Mouse (Mus musculus) spleen, adult 2 months (tissue): ENCODE measurements around the gene Cyb561. TPM values are rescaled to one million over a fixed set of nuclear protein-coding genes. Genes with fewer than 3 reads are reported as not detected.
A peak's percentile ranks its signal among the peaks of the same experiment; 100 is the strongest.

Source experiments
- DNase-seq, 2 experiments: peaks; one replicate each; pipeline versions ENCODE4 v3.0.0 to v3.0.0-alpha.2; 2012 to 2021; ENCODE audit warnings: low spot score in 2 of 2, low read depth in 1 of 2
- H3K27ac ChIP-seq: fragments of 200-500 bp; 2 replicates; pipeline ENCODE4 v1.5.1; 2012; ENCODE audit warnings: low read length, inconsistent platforms; ENCODE audit not compliant: insufficient read depth
- H3K27me3 ChIP-seq: fragments of 200-500 bp; 2 replicates; pipeline ENCODE4 v1.6.1; 2012; ENCODE audit warnings: mild to moderate bottlenecking, moderate library complexity, low read length, inconsistent platforms; ENCODE audit not compliant: control insufficient read depth, insufficient read depth
- H3K36me3 ChIP-seq: fragments of 200-500 bp; 2 replicates; pipeline ENCODE4 v1.6.1; 2012; ENCODE audit warnings: mild to moderate bottlenecking, low read length, inconsistent platforms; ENCODE audit not compliant: control insufficient read depth, insufficient read depth
- H3K4me1 ChIP-seq: fragments of 200-500 bp; 2 replicates; pipeline ENCODE4 v1.6.1; 2011; ENCODE audit warnings: inconsistent platforms; ENCODE audit not compliant: control insufficient read depth, insufficient read depth, insufficient read length
- H3K4me3 ChIP-seq: fragments of 200-500 bp; 2 replicates; pipeline ENCODE4 v1.5.1; 2011; ENCODE audit warnings: mild to moderate bottlenecking, inconsistent platforms; ENCODE audit not compliant: insufficient read depth, insufficient read length; ENCODE audit errors: extremely low read depth
- CTCF ChIP-seq: fragments of 200-500 bp; IDR thresholded peaks from 2 replicates; pipeline ENCODE4 v1.5.1; 2011; ENCODE audit warnings: mild to moderate bottlenecking, inconsistent platforms; ENCODE audit not compliant: insufficient read depth, insufficient read length, insufficient replicate concordance; ENCODE audit errors: extremely low read depth
- POLR2A ChIP-seq: fragments of 200-500 bp; IDR thresholded peaks from 2 replicates; pipeline ENCODE4 v1.6.1; 2011; ENCODE audit warnings: low read depth, low read length, inconsistent platforms
- WGBS: fragments of 180-500 bp; shearing (Covaris S2); methylation state at CpG from one replicate; pipeline ENCODE4 v1.1.7; 2018; 5-methylcytosine and 5-hydroxymethylcytosine counted together
- polyA plus RNA-seq: library from polyadenylated mRNA; depleted of rRNA; stranded (reverse); fragments of >200 nt; gene quantifications from 2 replicates; pipeline ENCODE4 v1.2.3, GENCODE M21; 2012; rRNA removed

Cyb561 gene
- 1.9 and 2.8 TPM in 2 replicates for polyA plus RNA-seq

GRCm38 (mm10) chr11:105952911-105953386 is at the start of gene Cyb561:
Gene Cyb561, minus strand, starts transcription at chr11:105953336.
- no peak for TF ChIP-seq POLR2A
- no peak for TF ChIP-seq CTCF
- H3K36me3 ChIP-seq = no peaks in the 10 kb centered on the region
- H3K4me3 ChIP-seq = no peak within 1 kb of the TSS
- 83% methylated on average over 12 of the region's 12 CpGs for WGBS
- no peaks in the 10 kb centered on the region for H3K27me3 ChIP-seq
- DNase-seq = no peak
- no peaks in the 10 kb centered on the region for H3K4me1 ChIP-seq
- no peak within 1 kb of the TSS for H3K27ac ChIP-seq

- H3K36me3 ChIP-seq = no peaks in the 10 kb centered on the region
- TF ChIP-seq CTCF (no peak), POLR2A (no peak)
- no peak overlapping the region for H3K4me3 ChIP-seq
- peak in 1 of 2 experiments; percentile 31 for DNase-seq
- no peaks in the 10 kb centered on the region for H3K27me3 ChIP-seq
- no peak overlapping the region for H3K27ac ChIP-seq
- H3K4me1 ChIP-seq = no peaks in the 10 kb centered on the region
- 28% methylated on average over 4 of the region's 4 CpGs for WGBS
Measured at GRCm38 (mm10) chr11:106001718-106002117, 48.6 kb upstream of the Cyb561 start.

DNA sequence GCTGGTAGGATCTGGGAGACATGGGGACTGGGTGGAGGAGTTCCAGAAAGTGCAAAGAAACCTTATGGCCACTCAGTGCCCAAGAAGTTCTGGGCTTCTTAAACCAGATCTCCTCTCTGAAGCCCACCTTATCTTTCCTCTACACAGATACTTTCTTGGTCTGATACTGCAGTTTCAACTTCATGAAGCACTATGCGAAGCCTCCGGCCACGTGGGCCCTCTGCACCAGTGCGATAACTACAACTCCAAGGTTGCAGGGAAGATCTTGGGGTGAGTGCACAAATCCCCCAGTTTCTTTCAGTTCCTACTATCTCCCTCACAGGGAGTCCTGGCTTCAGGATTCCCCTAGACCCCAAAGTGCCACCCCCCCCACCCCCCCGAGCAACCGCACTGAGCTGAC is 46.9 kb upstream of the Cyb561 start:
- 91% methylated on average over 6 of the region's 6 CpGs for WGBS
- no peak overlapping the region for H3K4me3 ChIP-seq
- no peaks in the 10 kb centered on the region for H3K4me1 ChIP-seq
- no peak for DNase-seq
- H3K36me3 ChIP-seq = no peaks in the 10 kb centered on the region
- no peaks in the 10 kb centered on the region for H3K27me3 ChIP-seq
- H3K27ac ChIP-seq = no peak overlapping the region
- TF ChIP-seq POLR2A (no peak), CTCF (no peak)

DNA sequence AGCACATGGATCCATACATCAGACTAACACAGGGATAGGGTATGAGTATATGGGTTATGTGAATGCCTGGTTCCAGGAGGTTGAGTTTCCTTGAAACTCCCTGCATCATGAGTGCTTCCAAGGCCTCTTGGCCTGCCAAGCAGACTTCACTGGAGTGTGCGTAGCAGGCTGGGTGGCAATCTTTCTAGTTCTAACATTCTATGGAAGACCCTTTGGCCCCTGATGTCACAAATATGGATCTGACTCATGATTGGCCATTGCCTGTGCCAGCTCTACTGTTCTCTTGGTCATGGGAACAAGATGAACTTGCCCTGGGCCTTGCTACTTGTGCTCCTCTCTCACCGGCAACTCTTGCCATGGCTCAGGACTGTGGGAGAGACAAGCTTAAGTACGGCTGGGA is 41.2 kb upstream of the Cyb561 start, which contains the start of gene Ace3:
Gene Ace3, plus strand, starts transcription at position 301 of the 400 bp plus-strand sequence.
- TF ChIP-seq POLR2A (no peak), CTCF (no peak)
- WGBS = 90% methylated on average over 3 of the region's 3 CpGs
- no peaks in the 10 kb centered on the region for H3K27me3 ChIP-seq
- no peaks in the 10 kb centered on the region for H3K4me1 ChIP-seq
- H3K27ac ChIP-seq = no peak within 1 kb of the TSS
- no peak within 1 kb of the TSS for H3K4me3 ChIP-seq
- no peak for DNase-seq
- no peaks in the 10 kb centered on the region for H3K36me3 ChIP-seq

DNA sequence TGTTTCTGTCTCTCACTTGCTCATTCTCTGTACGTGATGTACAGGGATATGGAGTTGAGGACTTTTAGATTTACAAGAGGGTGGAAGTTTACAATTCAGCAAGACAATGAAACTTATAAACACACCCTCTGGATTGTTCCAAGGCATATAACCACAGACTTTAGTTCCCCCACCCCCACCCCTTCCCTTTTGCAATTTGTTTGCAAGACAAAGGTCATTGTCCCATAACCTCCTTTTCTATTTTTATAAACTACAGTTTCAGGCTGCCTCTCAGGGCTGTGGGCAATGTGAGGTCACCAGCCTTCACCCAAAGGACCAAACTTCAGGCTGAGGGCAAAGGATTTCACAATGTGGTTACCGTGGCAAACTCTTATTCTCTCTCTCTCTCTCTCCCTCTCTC is 37.1 kb upstream of the Cyb561 start:
- TF ChIP-seq POLR2A (no peak), CTCF (no peak)
- Histone ChIP-seq H3K4me3 (no peak overlapping the region), H3K36me3 (no peaks in the 10 kb centered on the region), H3K27ac (no peak overlapping the region), H3K27me3 (no peaks in the 10 kb centered on the region), H3K4me1 (no peaks in the 10 kb centered on the region)
- WGBS = 37% methylated on average over 2 of the region's 2 CpGs
- no peak for DNase-seq

GRCm38 (mm10) chr11:105989446-105989845 is 36.3 kb upstream of the Cyb561 start:
- H3K27ac ChIP-seq = no peak overlapping the region
- no peaks in the 10 kb centered on the region for H3K36me3 ChIP-seq
- no peak for TF ChIP-seq POLR2A
- no peak for TF ChIP-seq CTCF
- H3K4me3 ChIP-seq = no peak overlapping the region
- H3K4me1 ChIP-seq = no peaks in the 10 kb centered on the region
- 76% methylated on average over 6 of the region's 6 CpGs for WGBS
- H3K27me3 ChIP-seq = no peaks in the 10 kb centered on the region
- no peak for DNase-seq

- no peaks in the 10 kb centered on the region for H3K36me3 ChIP-seq
- no peak for DNase-seq
- H3K4me3 ChIP-seq = no peak overlapping the region
- H3K27me3 ChIP-seq = no peaks in the 10 kb centered on the region
- TF ChIP-seq POLR2A (no peak), CTCF (no peak)
- 59% methylated on average over 6 of the region's 6 CpGs for WGBS
- H3K27ac ChIP-seq = no peak overlapping the region
- no peaks in the 10 kb centered on the region for H3K4me1 ChIP-seq
Measured at GRCm38 (mm10) chr11:105987446-105987845, 34.3 kb upstream of the Cyb561 start.

- no peak for DNase-seq
- Histone ChIP-seq H3K27me3 (no peaks in the 10 kb centered on the region), H3K27ac (no peak overlapping the region), H3K36me3 (no peaks in the 10 kb centered on the region), H3K4me3 (no peak overlapping the region), H3K4me1 (no peaks in the 10 kb centered on the region)
- WGBS = 86% methylated on average over 4 of the region's 4 CpGs
- TF ChIP-seq POLR2A (no peak), CTCF (no peak)
Measured at GRCm38 (mm10) chr11:105984452-105984851, 31.3 kb upstream of the Cyb561 start.
